Mouse (Mus musculus) layer of hippocampus, postnatal 36 days (tissue): ENCODE results near the gene Agps. TPM values are rescaled to one million over a fixed set of nuclear protein-coding genes. Genes with fewer than 3 reads are reported as not detected.
"Not testable (repeated sequence)": the region's sequence is repeated elsewhere in the genome, so short reads cannot be mapped to it uniquely, and the experiment has no call there.

Experiments used
- DNase-seq, 2 experiments: peaks; one replicate each; pipeline ENCODE4 v3.0.0; 2022
- total RNA-seq, 2 experiments: library from RNA; stranded (reverse); gene quantifications; 2 replicates each; pipeline ENCODE4 v1.2.3; 2021

The Agps gene
- total RNA-seq, 2 experiments from 2014 or later, result 43.1 to 44.9 TPM

DNA sequence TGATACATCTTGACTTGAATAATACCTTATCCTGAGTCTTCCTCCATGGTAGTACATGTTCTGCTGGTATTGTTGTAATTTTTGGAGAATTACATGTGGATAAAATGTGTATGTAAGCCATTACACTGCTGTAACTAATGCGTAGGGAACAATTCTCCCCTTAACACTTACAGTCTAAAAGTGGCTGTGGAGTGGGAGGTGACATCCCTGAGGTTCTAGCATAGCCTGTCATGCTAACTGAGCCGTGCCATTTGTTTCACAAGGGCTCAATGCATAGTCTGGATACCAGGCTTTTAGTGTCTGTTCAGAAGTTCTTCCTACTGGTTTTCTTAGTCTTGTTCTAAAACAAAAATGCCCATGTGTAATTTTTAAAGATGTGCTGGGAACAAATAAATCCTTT, 99.0 kb downstream of the Agps start:
- no peak for DNase-seq

- no peak for DNase-seq
Measured at GRCm38 (mm10) chr2:75933541-75933940, 101.6 kb downstream of the Agps start.

DNA sequence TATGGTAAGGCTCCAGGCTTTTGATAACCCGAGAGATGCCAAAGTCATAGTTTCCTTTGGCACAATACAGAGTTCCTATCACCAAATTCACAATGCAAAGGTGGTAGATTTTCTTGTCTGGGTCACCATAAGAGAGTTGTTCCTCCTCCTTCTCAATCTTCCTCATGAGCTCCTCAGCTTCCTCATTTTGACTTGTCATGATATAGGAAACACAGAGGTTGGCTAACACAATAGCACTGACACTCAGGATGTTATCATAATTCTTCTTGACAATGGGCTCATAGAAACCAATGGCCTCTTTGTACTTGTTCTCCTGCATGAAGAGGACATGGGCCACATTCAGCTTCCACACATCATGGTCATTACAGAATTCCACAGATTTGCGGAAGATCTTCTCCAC, 104.7 kb downstream of the Agps start:
- not testable (repeated sequence) for DNase-seq

GRCm38 (mm10) chr2:75937520-75938116, 105.6 kb downstream of the Agps start:
- DNase-seq, result not testable (repeated sequence)

DNA sequence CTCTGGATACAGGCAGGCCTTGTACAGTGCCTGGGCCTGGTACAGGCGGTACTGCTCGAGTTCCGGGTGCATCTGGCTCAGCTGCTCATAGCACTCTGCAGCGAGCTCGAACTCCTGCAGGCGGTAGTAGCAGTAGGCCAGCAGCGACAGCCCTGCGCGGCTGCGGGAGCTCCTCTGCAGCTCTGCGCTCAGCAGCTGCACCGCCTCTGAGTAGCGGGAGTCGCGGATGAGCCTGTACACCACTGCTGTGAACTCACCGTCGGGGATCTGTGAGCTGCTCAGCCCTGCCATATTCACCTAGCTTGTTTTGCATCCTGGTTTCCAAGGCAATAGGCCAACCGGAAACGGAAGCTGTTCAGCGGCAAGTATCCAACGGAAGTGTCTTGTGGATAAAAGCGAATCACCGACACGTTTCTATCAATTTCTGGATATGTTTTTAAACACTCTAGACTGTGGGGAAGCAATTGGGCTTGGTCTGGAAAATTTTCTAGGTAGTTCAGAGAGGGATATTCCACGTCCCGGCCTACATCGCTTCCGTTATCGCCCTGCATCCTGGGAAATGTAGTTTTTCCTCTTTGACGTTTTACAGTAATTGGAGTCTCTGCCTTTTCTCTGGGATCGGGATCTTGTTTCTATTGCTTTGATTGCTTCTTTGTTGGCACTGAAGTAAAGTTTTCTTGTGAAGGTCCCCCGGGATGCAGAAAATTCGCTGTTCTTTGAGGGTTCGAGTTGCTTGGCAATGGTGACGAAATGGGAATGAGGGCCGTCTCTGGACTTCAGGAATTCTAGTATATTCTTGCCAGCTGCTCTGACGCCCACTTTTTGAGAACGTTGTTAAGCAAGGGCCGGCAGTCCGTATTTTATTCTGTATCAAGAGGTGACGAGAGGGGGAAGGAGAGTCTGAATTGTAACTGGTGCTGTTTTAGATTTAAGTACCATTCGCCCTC, 106.4 kb downstream of the Agps start, which contains the start of gene Ttc30b:
Gene Ttc30b (minus strand): TSS at position 469 of the 947 bp plus-strand sequence.
- peak; percentile 78 to 79 for DNase-seq

- DNase-seq, result no peak
Measured at GRCm38 (mm10) chr2:75950685-75951084, 118.7 kb downstream of the Agps start.

DNA sequence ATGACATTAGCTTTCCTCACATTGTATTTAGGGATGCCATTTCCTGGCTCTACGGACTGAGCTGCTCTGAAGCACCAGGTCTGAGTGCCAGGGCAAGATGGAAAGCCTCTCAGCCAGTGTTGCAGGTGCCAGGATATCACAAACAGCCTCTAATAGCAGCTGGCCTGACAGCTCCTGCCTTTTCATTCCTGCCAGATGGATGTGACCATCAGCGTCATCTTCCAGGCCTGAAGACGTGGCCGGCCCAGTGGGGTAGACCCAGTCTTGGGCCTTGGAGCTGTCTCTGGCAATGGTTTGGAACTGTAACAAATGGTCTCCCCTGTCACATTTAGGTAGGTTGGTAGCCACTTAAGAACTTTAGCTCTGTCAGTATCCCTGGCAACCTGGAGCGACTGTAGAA, 121.3 kb downstream of the Agps start:
- DNase-seq, result no peak

- no peak for DNase-seq
Measured at GRCm38 (mm10) chr2:75955709-75956108, 123.7 kb downstream of the Agps start.

DNA sequence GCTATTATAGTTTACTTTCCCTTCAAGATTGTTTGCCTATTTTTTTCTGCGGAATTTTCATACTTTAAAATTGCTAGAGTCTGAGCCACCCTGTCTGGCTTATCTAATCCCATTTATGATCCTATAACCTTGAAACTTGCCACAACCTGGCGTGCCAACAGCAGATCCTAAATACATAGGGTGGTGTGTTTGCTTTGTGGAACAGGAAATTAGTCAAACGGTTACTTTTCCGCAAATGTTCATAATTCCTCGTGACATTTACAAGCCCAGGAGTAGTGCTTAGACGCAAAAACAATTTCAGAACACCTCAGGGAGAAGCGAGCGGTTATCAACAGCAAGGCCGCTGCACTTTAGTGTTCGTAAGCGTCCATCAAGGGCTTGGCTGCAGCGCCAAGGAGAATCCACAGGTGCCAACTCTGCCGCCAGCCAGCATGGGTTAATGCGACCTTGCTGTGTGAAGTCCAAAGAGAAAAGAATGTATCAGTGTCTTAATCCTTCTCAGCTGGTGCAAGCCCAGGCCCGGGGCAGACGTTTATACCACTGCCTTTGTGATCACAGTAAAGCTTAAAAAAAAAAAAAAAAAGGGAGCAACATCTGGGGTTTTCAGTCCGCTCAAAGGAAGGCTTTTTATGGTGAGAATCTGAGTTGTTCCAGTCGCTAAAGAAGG, 127.3 kb downstream of the Agps start:
- DNase-seq, result no peak

DNA sequence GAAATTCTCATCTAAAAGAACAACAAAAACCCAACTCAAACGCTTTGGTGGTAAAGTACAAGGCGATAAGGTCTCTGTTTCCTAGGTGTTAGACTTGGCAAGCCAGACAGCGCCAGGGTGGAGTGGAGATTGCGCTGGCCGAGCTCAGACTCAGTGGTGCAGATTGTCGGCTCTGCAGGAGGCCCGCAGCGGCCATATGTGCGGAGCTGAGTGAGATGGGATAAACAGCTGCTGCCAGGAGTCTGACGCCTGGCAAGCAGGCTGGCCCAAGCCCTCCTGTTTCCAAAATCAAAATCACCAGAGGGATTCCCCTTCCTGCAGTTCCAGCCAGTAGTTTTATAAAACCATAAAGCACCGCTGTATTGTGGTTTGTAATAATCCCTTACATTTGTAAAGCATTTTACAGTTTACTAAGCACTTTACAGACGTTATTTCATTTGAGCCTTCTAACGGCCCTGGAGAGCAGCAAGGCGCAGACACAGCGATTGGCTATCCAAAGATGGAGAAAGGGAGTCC, 127.9 kb downstream of the Agps start:
- no peak for DNase-seq

DNA sequence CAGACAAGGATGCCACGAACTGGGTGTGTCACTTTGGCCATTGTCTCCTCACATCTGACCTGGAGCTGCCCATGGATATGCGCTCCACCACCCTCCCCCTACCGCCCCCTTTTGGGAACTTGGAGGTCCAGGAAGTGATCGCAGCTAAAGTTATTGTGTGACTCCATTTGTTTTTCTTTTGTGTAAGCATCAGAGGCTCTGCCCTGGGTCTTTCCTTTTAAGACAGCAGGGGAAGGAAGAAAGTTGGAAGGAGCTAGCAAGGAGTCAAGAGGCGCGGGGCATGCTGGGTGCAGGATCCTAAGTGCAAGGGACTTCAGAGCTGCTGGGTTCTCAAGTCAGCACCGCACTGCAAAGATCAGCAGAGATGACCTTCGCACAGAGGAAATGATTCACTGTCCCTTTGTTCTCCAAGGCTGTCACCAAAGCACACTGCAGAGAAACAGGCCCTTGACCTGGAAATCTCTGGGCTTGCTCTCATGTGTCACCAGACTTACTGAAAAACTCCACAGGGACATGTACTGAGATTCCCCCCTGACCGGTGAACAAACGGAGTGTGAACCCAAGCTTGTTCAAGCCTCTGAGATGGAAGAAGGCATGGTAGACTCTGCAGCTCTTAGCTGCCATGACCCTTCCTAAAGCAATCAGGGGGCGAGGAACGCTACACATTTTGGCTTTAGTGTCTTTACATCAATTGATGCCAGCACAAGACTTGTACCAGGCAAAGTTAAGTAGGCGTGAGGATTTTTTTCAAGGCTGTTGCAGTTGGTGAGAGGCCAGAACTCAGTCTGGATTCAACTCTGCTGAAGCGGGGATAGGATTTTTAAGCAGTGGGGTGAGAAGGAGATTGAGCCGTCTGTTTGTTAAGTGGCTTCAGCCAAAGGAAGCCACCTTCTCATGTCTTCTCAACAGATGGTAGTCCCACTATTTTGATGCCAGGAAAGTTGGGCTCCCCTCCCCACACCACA, 128.7 kb downstream of the Agps start:
- DNase-seq, result no peak

- no peak for DNase-seq
Measured at GRCm38 (mm10) chr2:75963211-75963840, 131.3 kb downstream of the Agps start.

DNA sequence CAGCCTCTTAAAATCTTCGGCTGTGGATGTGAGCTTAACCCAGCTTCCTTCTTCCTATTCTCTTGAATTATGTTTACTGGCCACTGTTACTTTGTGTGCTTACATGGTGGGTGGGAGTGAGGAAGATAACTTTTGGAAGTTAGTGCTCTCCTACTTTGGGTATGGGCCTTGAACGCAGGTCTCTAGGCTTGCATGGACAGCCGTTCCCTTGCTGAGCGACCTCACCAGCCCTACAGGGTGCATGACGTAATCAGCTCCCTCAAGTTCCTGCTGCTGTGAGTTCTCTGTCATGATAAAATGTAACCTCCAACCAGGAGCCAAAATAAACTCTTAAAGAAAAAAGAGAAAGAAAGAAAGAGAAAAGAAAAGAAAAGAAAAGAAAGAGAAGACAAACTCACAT, 132.1 kb downstream of the Agps start:
- DNase-seq, result no peak

DNA sequence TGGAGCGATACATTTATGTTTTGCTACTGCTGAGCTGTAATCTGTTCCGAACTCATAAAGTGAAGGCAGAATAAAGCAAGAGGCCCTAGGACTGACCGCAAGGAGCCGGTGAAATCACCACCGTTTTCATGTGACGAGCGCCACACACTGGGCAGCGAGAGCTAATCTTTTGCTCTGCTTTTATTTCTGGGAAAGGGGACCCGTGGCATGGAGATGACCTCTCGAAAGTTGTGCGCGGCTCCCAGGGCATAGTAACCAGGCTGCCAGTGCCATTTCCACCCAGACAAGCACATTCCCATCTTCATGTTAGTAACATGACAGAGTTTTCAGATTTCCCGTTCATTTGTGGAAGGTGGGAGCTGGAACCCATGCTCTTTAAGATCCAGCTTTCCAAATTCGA, 132.5 kb downstream of the Agps start:
- peak in 1 of 2 experiments; percentile 51 for DNase-seq

DNA sequence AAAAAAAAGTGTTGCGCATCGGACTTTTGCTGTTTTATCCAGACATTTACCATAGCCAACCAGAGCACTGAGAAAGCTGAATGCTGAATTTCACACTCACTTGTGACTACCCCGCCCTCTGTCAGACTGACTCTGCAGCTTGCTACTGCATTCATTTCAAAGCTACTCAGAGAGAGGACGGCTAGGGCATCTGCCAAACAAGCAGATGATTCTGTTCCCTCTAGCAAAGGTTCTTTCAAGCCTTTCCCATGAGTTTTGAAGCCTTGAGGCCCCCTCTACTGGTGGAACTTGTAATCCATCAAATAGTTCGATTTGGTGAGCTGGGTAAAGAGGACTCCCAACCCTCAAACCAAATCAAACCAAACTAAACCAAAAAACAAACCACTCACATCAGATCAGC, 133.0 kb downstream of the Agps start:
- peak; percentile 67 to 72 for DNase-seq

DNA sequence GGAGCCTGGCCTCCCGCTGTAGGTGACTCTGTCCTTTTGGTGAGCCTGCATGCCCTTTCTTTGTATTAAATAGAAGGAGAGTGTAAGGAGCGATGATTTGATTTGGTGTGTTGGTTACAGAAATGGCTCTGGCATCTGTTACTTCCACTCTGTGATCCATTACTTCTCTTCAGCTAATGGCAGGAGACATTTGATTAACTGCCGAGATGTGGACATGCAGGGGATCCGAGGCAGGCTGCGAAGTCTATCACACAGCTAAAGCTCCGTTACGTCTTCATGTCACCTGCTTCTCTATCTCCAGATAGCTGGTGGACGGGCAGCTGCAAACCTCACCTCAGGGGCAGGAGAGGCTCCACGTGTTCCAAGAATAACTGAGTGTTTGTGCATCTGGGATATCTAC, 142.2 kb downstream of the Agps start:
- DNase-seq, result no peak

- not testable (repeated sequence) for DNase-seq
Measured at GRCm38 (mm10) chr2:75976070-75976469, 144.1 kb downstream of the Agps start.

DNA sequence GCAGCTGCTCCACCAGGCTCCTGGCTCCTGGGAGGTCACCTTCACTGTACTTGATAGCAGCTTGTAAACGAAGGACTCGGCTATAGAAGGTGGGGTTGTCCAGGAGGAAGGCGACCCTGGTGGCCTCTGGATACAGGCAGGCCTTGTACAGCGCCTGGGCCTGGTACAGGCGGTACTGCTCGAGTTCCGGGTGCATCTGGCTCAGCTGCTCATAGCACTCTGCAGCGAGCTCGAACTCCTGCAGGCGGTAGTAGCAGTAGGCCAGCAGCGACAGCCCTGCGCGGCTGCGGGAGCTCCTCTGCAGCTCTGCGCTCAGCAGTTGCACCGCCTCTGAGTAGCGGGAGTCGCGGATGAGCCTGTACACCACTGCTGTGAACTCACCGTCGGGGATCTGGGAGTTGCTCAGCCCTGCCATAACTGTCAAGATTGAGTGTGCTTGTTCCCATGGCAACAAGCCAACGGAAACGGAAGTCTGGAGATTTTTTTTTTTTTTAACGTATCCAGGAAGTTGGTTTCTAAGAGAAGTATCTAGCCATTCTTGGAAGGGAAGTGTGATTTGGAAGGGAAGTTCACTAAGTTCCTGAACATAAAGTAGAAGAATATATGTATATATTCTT, 145.9 kb downstream of the Agps start, which contains the start of gene Ttc30a2:
Gene Ttc30a2 (minus strand): TSS at position 419 of the 617 bp plus-strand sequence.
- DNase-seq, result not testable (repeated sequence)
